Mouse (Mus musculus) kidney, postnatal 0 days (tissue): Measurements from ENCODE around the gene Gm10230. TPM values are rescaled to one million over a fixed set of nuclear protein-coding genes. Genes with fewer than 3 reads are reported as not detected.
"Not testable (repeated sequence)": the region's sequence is repeated elsewhere in the genome, so short reads cannot be mapped to it uniquely, and the experiment has no call there.

Source experiments
- ATAC-seq: fragments of 200-750 bp; cut with Nextera tagmentation; replicated peaks from 2 replicates; pipeline ENCODE4 v1.8.0; 2017; ENCODE audit warnings: low read depth, moderate number of reproducible peaks, moderate TSS enrichment, moderate library complexity; ENCODE audit not compliant: low FRiP score
- DNase-seq: peaks from one replicate; pipeline ENCODE4 v3.0.0-alpha.2; 2016; ENCODE audit warnings: low spot score
- H3K27ac ChIP-seq: fragments of 300-500 bp; sonication (generic); 2 replicates; pipeline ENCODE4 v1.5.1; 2014; ENCODE audit warnings: mild to moderate bottlenecking
- H3K27me3 ChIP-seq: fragments of 300-500 bp; sonication (generic); 2 replicates; pipeline ENCODE4 v1.6.1; 2014; ENCODE audit warnings: low read length, mixed read lengths; ENCODE audit not compliant: insufficient read depth
- H3K36me3 ChIP-seq: fragments of 300-500 bp; sonication (generic); 2 replicates; pipeline ENCODE4 v1.6.1; 2014; ENCODE audit warnings: low read length, mixed read lengths; ENCODE audit not compliant: insufficient read depth
- H3K4me1 ChIP-seq: fragments of 300-500 bp; sonication (generic); replicated peaks from 2 replicates; pipeline ENCODE4 v1.6.1; 2014; ENCODE audit warnings: antibody characterized with exemption, low read length, mixed read lengths; ENCODE audit not compliant: insufficient read depth
- H3K4me2 ChIP-seq: fragments of 300-500 bp; sonication (generic); 2 replicates; pipeline ENCODE4 v1.6.1; 2014; ENCODE audit warnings: mild to moderate bottlenecking, low read length, moderate library complexity, mixed read lengths
- H3K4me3 ChIP-seq: fragments of 300-500 bp; sonication (generic); replicated peaks from 2 replicates; pipeline ENCODE4 v1.5.1; 2014; ENCODE audit warnings: low read depth, low read length
- H3K9ac ChIP-seq: fragments of 300-500 bp; sonication (generic); 2 replicates; pipeline ENCODE4 v1.6.1; 2014; ENCODE audit warnings: low read depth, low read length
- H3K9me3 ChIP-seq: fragments of 300-500 bp; sonication (generic); replicated peaks from 2 replicates; pipeline ENCODE4 v1.6.1; 2016; ENCODE audit warnings: low read length, inconsistent platforms, mixed read lengths
- WGBS: fragments of 180-500 bp; shearing (Covaris S2); extraction: QIAGEN DNeasy Blood & Tissue Kit; methylation state at CpG from one replicate; pipeline ENCODE4 v1.1.7; 2014; 5-methylcytosine and 5-hydroxymethylcytosine counted together
- microRNA-seq: library from miRNA; unstranded; fragments of <30 nt; microRNA quantifications from one replicate; pipeline ENCODE4, GENCODE M21; 2016
- polyA plus RNA-seq: library from polyadenylated mRNA; unstranded; fragments of >200 nt; fragmentation: Nextera tagmentation; extraction: Ambion mirVana; gene quantifications from 2 replicates; pipeline ENCODE4 v1.2.1, GENCODE M21; 2015

Gm10230 gene
- polyA plus RNA-seq = not detected in 2 replicates

DNA sequence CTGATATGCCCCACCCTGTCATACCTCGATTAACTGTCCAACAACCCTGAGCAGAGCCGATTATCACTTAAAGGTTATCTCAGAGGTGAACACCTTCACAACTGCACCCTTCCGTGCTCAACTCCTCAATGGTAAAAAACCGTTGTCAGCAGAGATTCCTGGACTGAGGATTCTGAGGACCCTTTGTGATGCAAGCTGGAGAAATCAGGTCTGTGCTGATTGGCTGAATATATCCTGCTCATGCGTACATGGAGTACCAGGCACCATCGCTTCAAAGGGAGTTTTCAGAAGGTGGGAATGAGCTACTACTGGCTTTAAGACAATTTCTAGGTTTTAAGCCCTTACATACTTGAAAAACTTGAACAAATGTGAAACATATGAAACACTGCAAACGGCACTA is at the start of gene Gm10230:
Gene Gm10230 (minus strand): TSS at position 101 of the 400 bp plus-strand sequence.
- not testable (repeated sequence) for H3K4me1 ChIP-seq, H3K36me3 ChIP-seq, H3K27ac ChIP-seq, ATAC-seq, H3K9me3 ChIP-seq, H3K4me3 ChIP-seq, H3K27me3 ChIP-seq, H3K9ac ChIP-seq, H3K4me2 ChIP-seq, DNase-seq
- no CpG with 5 or more reads among the region's 7 CpGs for WGBS

Small RNAs within 50 kb of the gene (microRNA-seq; reads per million reads assigned to microRNA genes)
- not detected for gene Gm44452
